Mouse (Mus musculus) heart, adult 2 months (tissue): Measurements from ENCODE around the gene A930002H24Rik. TPM values are rescaled to one million over a fixed set of nuclear protein-coding genes. Genes with fewer than 3 reads are reported as not detected.

ENCODE experiments used
- DNase-seq, 2 experiments: peaks; one replicate each; pipeline ENCODE4 v3.0.0; 2021
- H3K27ac ChIP-seq: fragments of 200-600 bp; 2 replicates; pipeline ENCODE4 v1.8.1; 2022
- H3K27me3 ChIP-seq: fragments of 200-500 bp; 2 replicates; pipeline ENCODE4 v1.6.1; 2012; ENCODE audit warnings: mild to moderate bottlenecking, low read length, inconsistent platforms, mixed read lengths; ENCODE audit not compliant: control insufficient read depth, insufficient read depth
- H3K36me3 ChIP-seq: fragments of 200-500 bp; 2 replicates; pipeline ENCODE4 v1.6.1; 2012; ENCODE audit warnings: low read length, inconsistent platforms; ENCODE audit not compliant: control insufficient read depth, insufficient read depth
- H3K4me1 ChIP-seq: fragments of 200-500 bp; 2 replicates; pipeline ENCODE4 v1.6.1; 2011; ENCODE audit warnings: low read length; ENCODE audit not compliant: control insufficient read depth, insufficient read depth
- H3K4me3 ChIP-seq: fragments of 200-600 bp; 2 replicates; pipeline ENCODE4 v1.8.1; 2022
- H3K79me2 ChIP-seq: fragments of 200-500 bp; replicated peaks from 2 replicates; pipeline ENCODE4 v1.6.1; 2012; ENCODE audit warnings: mild to moderate bottlenecking, inconsistent platforms, low read length, moderate library complexity, mixed read lengths; ENCODE audit not compliant: control insufficient read depth, insufficient read depth
- H3K9ac ChIP-seq: fragments of 200-500 bp; 2 replicates; pipeline ENCODE4 v1.6.1; 2012; ENCODE audit warnings: low read depth, mild to moderate bottlenecking, control low read depth, inconsistent platforms, low read length, mixed read lengths
- CTCF ChIP-seq: fragments of 200-600 bp; IDR thresholded peaks from 2 replicates; pipeline ENCODE4 v1.8.1; 2022; ENCODE audit warnings: antibody characterized with exemption, mild to moderate bottlenecking, moderate library complexity
- EP300 ChIP-seq: fragments of 200-500 bp; IDR thresholded peaks from 2 replicates; pipeline ENCODE4 v1.6.1; 2011; ENCODE audit warnings: low read depth, low read length, control low read depth; ENCODE audit not compliant: insufficient read depth
- POLR2A ChIP-seq: fragments of 200-500 bp; IDR thresholded peaks from 2 replicates; pipeline ENCODE4 v1.6.1; 2011; ENCODE audit warnings: mild to moderate bottlenecking, low read depth, low read length, control low read depth; ENCODE audit not compliant: insufficient read depth
- WGBS: fragments of 180-500 bp; shearing (Covaris S2); methylation state at CpG from one replicate; pipeline ENCODE4 v1.1.7; 2018; 5-methylcytosine and 5-hydroxymethylcytosine counted together
- intact Hi-C: fragments of 180-260 bp; cut with DNase I; formaldehyde crosslinking; loops from one replicate; pipeline ENCODE4 v1.15.1; 2025
- polyA plus RNA-seq: library from polyadenylated mRNA; depleted of rRNA; stranded (reverse); fragments of >200 nt; gene quantifications from 2 replicates; pipeline ENCODE4 v1.2.3, GENCODE M21; 2012
- total RNA-seq, 2 experiments: library from RNA; stranded (reverse); gene quantifications; 2 replicates each; pipeline ENCODE4 v1.2.3; 2021

Gene A930002H24Rik
- total and polyA plus RNA-seq, 3 experiments: 0.98 TPM; not detected in 2

DNA sequence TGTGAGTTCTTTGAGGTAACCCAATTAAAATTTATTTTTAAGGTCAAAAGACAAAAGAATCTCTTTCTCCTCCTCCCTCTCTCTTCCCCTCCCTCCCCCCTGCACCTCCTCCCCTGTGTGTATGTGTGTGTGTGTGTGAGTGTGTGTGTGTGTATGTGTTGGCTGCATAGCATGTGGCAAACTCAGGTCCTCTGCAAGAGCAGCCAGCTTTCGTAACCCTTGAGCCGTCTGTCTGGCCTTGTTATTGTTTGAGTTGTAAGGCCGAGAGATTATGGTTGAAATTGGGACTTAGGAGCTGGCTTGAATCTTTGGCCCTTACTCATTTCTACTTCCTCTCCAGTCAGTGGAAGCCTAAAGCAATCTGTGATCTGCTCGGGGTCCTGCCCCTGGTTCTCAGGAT lies 16.4 kb upstream of the A930002H24Rik start:
- intact Hi-C loops: no loop called here
- no peak overlapping the region for H3K4me3 ChIP-seq
- H3K79me2 ChIP-seq: peaks cover 1% of the 10 kb centered on the region; the same call in 1 of the 2 replicates
- 65% methylated on average over 4 of the region's 4 CpGs for WGBS
- H3K27ac ChIP-seq: no peak overlapping the region
- H3K27me3 ChIP-seq: no peaks in the 10 kb centered on the region
- DNase-seq: peak in 1 of 2 experiments; percentile 8
- TF ChIP-seq POLR2A: no peak
- TF ChIP-seq CTCF: no peak
- TF ChIP-seq EP300: no peak
- H3K36me3 ChIP-seq: no peaks in the 10 kb centered on the region
- peaks cover 2% of the 10 kb centered on the region for H3K4me1 ChIP-seq
- no peak overlapping the region for H3K9ac ChIP-seq

DNA sequence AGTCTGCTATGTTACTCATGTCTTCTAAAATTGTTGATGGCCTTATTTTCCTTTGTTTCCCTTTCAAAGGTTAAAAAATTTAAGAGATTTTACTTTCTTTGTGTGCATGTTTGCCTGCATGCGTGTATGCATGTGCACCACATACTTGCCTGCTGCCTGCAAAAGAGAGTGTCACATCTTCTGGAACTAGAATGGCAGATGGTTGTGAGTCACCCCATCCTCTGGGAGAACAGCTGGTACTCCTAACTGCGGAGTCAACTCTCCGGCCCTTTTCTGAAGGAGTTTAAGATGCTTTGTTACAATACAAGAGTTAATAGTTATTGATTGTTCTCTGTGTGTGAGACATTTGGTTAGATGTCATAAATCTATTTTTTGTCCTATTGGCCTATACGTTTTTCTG lies 15.3 kb upstream of the A930002H24Rik start:
- H3K4me3 ChIP-seq: no peak overlapping the region
- peak in 1 of 2 experiments; percentile 26 for DNase-seq
- peaks cover 1% of the 10 kb centered on the region; the same call in 1 of the 2 replicates for H3K79me2 ChIP-seq
- no peak overlapping the region for H3K27ac ChIP-seq
- WGBS: 82% methylated on average over 4 of the region's 4 CpGs
- no peak for TF ChIP-seq EP300
- no peak for TF ChIP-seq POLR2A
- TF ChIP-seq CTCF: no peak
- H3K4me1 ChIP-seq: peaks cover 2% of the 10 kb centered on the region
- intact Hi-C loops: no loop called here
- no peaks in the 10 kb centered on the region for H3K27me3 ChIP-seq
- no peaks in the 10 kb centered on the region for H3K36me3 ChIP-seq
- H3K9ac ChIP-seq: no peak overlapping the region

DNA sequence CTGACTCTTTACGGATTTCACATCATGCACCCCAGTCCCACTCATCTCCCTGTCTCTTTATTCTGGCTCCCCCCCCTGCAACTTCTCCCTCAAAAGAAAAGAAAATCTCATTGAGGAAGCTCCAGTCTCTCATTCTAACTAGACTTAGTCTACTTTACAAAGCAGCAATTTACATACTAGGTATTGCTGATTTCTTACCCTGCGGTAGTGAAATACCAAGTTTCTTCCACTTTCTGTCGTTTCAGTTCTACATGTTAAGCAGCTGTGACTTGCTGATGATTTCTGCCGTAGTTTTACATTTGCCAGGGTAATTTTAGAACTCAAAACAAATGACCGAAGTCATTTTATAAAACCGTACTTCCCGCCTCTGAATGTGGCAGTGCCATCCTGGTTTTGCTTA lies 8.2 kb upstream of the A930002H24Rik start:
- H3K79me2 ChIP-seq: peaks cover 8% of the 10 kb centered on the region
- WGBS: 89% methylated on average over 7 of the region's 7 CpGs
- H3K9ac ChIP-seq: no peak overlapping the region
- H3K4me3 ChIP-seq: no peak overlapping the region
- no peak for DNase-seq
- H3K27ac ChIP-seq: no peak overlapping the region
- intact Hi-C loops: no loop called here
- TF ChIP-seq EP300 (no peak), POLR2A (no peak), CTCF (no peak)
- no peaks in the 10 kb centered on the region for H3K27me3 ChIP-seq
- no peaks in the 10 kb centered on the region; the same call in 1 of the 2 replicates for H3K4me1 ChIP-seq
- H3K36me3 ChIP-seq: no peaks in the 10 kb centered on the region

DNA sequence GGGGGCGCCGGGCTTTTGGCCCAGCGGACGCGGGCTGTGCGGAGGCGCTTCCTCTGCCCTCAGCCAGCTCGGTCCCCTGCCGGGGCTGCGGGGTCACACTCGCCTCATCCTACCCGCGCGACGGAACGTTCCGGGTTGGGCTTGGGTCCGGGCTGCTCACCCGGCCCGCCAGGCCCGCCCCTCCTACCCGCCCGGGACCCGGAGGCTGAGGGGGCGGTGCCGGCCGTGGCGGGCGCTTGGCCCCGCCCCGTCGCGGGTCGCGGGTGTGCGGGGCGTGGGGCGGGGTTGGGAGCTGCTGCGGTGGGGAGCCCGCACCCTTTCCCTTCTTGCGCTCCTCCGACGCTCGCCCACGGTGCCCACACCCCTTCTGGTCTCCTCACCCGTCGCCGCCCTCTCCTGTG lies 580 bp upstream of the A930002H24Rik start:
- no peaks in the 10 kb centered on the region for H3K79me2 ChIP-seq
- H3K9ac ChIP-seq: peak overlapping the region; percentile 85
- 1% methylated on average over 39 of the region's 48 CpGs for WGBS
- H3K36me3 ChIP-seq: no peaks in the 10 kb centered on the region; the same call in none of the 2 replicates
- peak overlapping the region; percentile 96 for H3K4me3 ChIP-seq
- peak overlapping the region; percentile 92 for H3K27ac ChIP-seq
- peak in 1 of 2 experiments; percentile 79 for DNase-seq
- intact Hi-C loops: loop anchor here (5.0 to 10.0 kb wide), 3 partner anchors 369 to 741 kb away; partner anchors contain the start of genes Man2a1 and Pja2
- TF ChIP-seq CTCF: no peak; the same call in 1 of the 2 replicates
- no peak for TF ChIP-seq EP300
- no peak for TF ChIP-seq POLR2A
- H3K27me3 ChIP-seq: no peaks in the 10 kb centered on the region
- peaks cover 2% of the 10 kb centered on the region; the same call in 1 of the 2 replicates for H3K4me1 ChIP-seq

DNA sequence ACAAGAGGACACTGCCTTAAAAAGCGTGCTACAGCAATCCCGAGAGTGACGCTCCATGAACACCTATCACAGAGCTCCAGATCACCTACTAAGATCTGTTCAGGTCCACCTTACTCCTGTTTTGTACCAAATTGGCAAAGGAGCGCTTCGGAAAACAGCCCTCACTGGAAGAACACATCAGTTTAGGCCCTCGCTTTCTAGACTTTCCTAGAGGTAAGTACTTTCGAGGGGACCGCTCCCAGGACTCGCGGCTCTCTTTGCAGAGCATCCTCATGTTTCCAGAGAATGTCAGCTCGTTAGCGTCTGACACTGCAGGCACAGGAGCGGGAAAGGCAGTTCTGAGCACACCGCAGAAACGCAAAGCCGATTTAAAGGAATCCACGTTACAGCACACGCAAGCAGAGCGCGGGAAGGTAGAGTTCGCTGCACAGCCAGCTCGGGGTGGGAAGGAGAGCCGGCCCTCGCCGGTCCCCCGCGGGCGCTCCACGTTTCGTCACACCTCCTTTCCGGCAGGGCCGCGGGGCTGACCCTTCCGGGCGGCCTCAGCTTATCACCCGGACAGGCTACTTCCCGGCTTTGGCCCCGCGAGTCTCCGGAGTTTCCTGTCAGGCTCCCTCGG lies 470 bp downstream of the A930002H24Rik start, which contains the start of gene Fer:
Gene Fer, plus strand, starts transcription at position 51 of the 619 bp plus-strand sequence.
- 1% methylated on average over 41 of the region's 41 CpGs for WGBS
- Histone ChIP-seq H3K79me2 (no peaks in the 10 kb centered on the region), H3K27me3 (no peaks in the 10 kb centered on the region), H3K4me3 (peak within 1 kb of the TSS; percentile 96), H3K4me1 (peaks cover 2% of the 10 kb centered on the region; the same call in 1 of the 2 replicates), H3K27ac (peak within 1 kb of the TSS; percentile 92), H3K36me3 (no peaks in the 10 kb centered on the region; the same call in none of the 2 replicates), H3K9ac (peak within 1 kb of the TSS; percentile 85)
- no peak for DNase-seq
- intact Hi-C loops: loop anchor here (2.0 to 10.0 kb wide), 4 partner anchors 58 to 742 kb away; partner anchors contain the start of genes Man2a1 and Pja2
- TF ChIP-seq CTCF: no peak
- TF ChIP-seq EP300: no peak
- no peak for TF ChIP-seq POLR2A

DNA sequence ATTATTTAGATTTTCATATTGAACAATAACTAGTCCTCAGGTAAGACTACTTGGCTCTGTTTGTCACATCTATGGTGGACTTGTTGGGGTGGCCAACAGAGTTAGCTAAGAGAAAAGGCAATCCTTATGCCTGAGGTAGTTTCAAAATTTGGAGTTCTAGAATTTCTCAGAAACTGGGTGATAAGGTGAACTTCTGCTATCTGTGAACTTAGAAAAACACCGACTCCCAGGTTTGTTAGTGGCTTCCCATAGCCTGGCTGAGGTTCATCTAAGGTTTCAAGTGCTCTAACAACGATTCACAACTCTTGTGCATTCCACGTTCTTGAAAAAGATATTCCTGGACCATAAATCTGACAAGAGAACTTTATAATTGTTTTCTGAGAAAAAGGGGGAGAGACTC lies 1.2 kb downstream of the A930002H24Rik start:
- no peak for TF ChIP-seq CTCF
- no peak for TF ChIP-seq EP300
- no peak for TF ChIP-seq POLR2A
- Histone ChIP-seq H3K9ac (no peak overlapping the region), H3K27ac (no peak overlapping the region), H3K27me3 (no peaks in the 10 kb centered on the region), H3K36me3 (no peaks in the 10 kb centered on the region; the same call in none of the 2 replicates), H3K79me2 (no peaks in the 10 kb centered on the region), H3K4me1 (peaks cover 2% of the 10 kb centered on the region; the same call in 1 of the 2 replicates), H3K4me3 (peak overlapping the region; percentile 96)
- intact Hi-C loops: loop anchor here (2.0 to 10.0 kb wide), 4 partner anchors 58 to 742 kb away; partner anchors contain the start of genes Man2a1 and Pja2
- no peak for DNase-seq
- WGBS: 41% methylated on average over 3 of the region's 3 CpGs
